Mouse (Mus musculus) E14TG2a.4 (cell line): ENCODE measurements around the gene Focad.

Experiments used
- CTCF ChIP-seq: conservative IDR thresholded peaks from 2 replicates; pipeline ENCODE4 v1.5.1; 2014; ENCODE audit warnings: low read length
- POU5F1 ChIP-seq: IDR thresholded peaks from 2 replicates; pipeline ENCODE4 v1.6.1; 2014; ENCODE audit warnings: low read length, borderline replicate concordance

DNA sequence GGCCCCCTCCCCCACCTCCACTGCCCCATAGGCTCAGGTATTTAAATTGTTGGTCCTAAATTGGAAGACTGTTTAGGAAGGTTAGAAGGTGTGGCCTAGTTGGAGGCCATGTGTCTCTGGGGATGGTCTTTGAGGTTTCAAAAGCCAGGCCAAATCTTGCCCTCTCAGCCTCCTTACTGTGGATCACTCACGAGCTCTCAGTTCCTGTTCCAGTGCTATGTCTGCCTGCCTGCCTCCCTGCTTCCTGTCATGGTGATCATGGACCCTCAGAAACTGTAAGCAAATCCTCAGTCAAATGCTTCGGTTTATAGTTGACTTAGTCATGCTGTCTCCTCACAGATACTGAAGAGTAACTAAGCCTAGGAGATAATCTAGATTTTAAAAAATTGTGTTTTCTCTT is 364.2 kb downstream of the Focad start:
- TF ChIP-seq CTCF (no peak), POU5F1 (no peak)
